Mouse (Mus musculus) lung, postnatal 0 days (tissue): ENCODE measurements around the gene Usp36.

Source experiments
- CTCF ChIP-seq: IDR thresholded peaks from 2 replicates; pipeline ENCODE4 v1.5.1; 2016; ENCODE audit warnings: antibody characterized with exemption, mild to moderate bottlenecking
- EP300 ChIP-seq: IDR thresholded peaks from 2 replicates; pipeline ENCODE4 v1.6.1; 2016; ENCODE audit warnings: antibody characterized with exemption, mild to moderate bottlenecking, control low read depth

- TF ChIP-seq CTCF (no peak), EP300 (no peak)
These were observed 40.3 kb upstream of the Usp36 start for GRCm38 (mm10) chr11:118330361-118330760.
